ENCODE assay signal across 9 mouse cellular contexts in genomic region chr9:76323186-76323701, GRCm38 (mm10). TPM values are rescaled to one million over a fixed set of nuclear protein-coding genes. Genes with fewer than 3 reads are reported as not detected.
DNase-seq lines count a peak whose midpoint lies in the region; ATAC-seq and TF ChIP-seq lines count a peak whose summit lies in the region.
"Had no signal": no experiment of that assay in that cellular context is flagged by ENCODE, and none has a peak within 500 bp of the region (broad histone marks: within the 10 kb centered on the region; RNA-seq: fewer than 3 reads in every experiment).

No protein-coding gene starts in this region.

- TF ChIP-seq EP300 in liver, postnatal 0 days (IDR thresholded peaks at IDR 0.05; ENCODE audit: low read depth), result no peak

- under 1% methylated on average over 29 of the region's 29 CpGs for WGBS in kidney, embryonic 14.5 days
- WGBS in intestine, embryonic 16.5 days, result 1% methylated on average over 29 of the region's 29 CpGs
- WGBS in liver, postnatal 0 days (ENCODE audit: insufficient replicate concordance), result 2% methylated on average over 29 of the region's 29 CpGs

- peak; percentile 92 for ATAC-seq in kidney, embryonic 14.5 days (ENCODE audit: low FRiP score, low TSS enrichment)
- ATAC-seq in intestine, embryonic 16.5 days, result peak; percentile 44
- ATAC-seq in liver, postnatal 0 days, result no peak

- H3K9me3 ChIP-seq in kidney, embryonic 14.5 days (ENCODE audit: control insufficient read depth, low read length), result no peaks in the 10 kb centered on the region
- H3K9me3 ChIP-seq in intestine, embryonic 16.5 days (ENCODE audit: control insufficient read depth, low read length), result no peaks in the 10 kb centered on the region
- no peaks in the 10 kb centered on the region for H3K9me3 ChIP-seq in liver, postnatal 0 days (ENCODE audit: low read length)

- peaks cover 6% of the 10 kb centered on the region; the same call in 1 of the 2 replicates for H3K27me3 ChIP-seq in kidney, embryonic 14.5 days (ENCODE audit: control insufficient read depth, insufficient read depth, low read length)
- peaks cover 5% of the 10 kb centered on the region; the same call in 1 of the 2 replicates for H3K27me3 ChIP-seq in intestine, embryonic 16.5 days (replicated peaks; ENCODE audit: control insufficient read depth, insufficient read depth, low read length)
- peaks cover 25% of the 10 kb centered on the region for H3K27me3 ChIP-seq in liver, postnatal 0 days (ENCODE audit: insufficient read depth, low read length)

- no peak for DNase-seq in kidney, adult 18-20 months
- DNase-seq in adrenal gland, postnatal 10 days, result peak; percentile 31
- no peak for DNase-seq in liver, postnatal 0 days
- peak; percentile 54 for DNase-seq in right cerebral cortex, postnatal 4 days
- no peak for DNase-seq in gastrocnemius, adult 8-10 months (ENCODE audit: low spot score in 2 of 2)

- H3K4me3 ChIP-seq in kidney, embryonic 14.5 days (ENCODE audit: low read length), result peak overlapping the region; percentile 41
- peak overlapping the region; percentile 40 for H3K4me3 ChIP-seq in embryonic fibroblast, embryonic 13.5 days (ENCODE audit: insufficient read depth, low read length)
- peak overlapping the region; percentile 51 for H3K4me3 ChIP-seq in intestine, embryonic 16.5 days (ENCODE audit: low read length)
- no peak overlapping the region for H3K4me3 ChIP-seq in liver, postnatal 0 days (ENCODE audit: low read depth, low read length)

- TF ChIP-seq POLR2A in embryonic fibroblast, embryonic 13.5 days (IDR thresholded peaks at IDR 0.05; ENCODE audit: low read depth, low read length), result no peak

- H3K4me1 ChIP-seq in kidney, embryonic 14.5 days (ENCODE audit: control insufficient read depth, insufficient read depth, low read length), result peaks cover 5% of the 10 kb centered on the region; the same call in 1 of the 2 replicates
- H3K4me1 ChIP-seq in embryonic fibroblast, embryonic 13.5 days (ENCODE audit: control insufficient read depth, insufficient read depth, low read length), result no peaks in the 10 kb centered on the region
- H3K4me1 ChIP-seq in intestine, embryonic 16.5 days (ENCODE audit: control insufficient read depth, insufficient read depth, low read length), result 0 out of 2 replicates have a peak, but pooled peaks cover 6% of the 10 kb centered on the region
- H3K4me1 ChIP-seq in liver, postnatal 0 days (ENCODE audit: insufficient read depth), result no peaks in the 10 kb centered on the region

- H3K27ac ChIP-seq in kidney, embryonic 14.5 days (ENCODE audit: low read depth, low read length), result no peak overlapping the region
- H3K27ac ChIP-seq in embryonic fibroblast, embryonic 13.5 days (ENCODE audit: insufficient read depth, low read length), result no peak overlapping the region
- H3K27ac ChIP-seq in intestine, embryonic 16.5 days (ENCODE audit: low read length), result no peak overlapping the region
- H3K27ac ChIP-seq in liver, postnatal 0 days (ENCODE audit: low read depth), result no peak overlapping the region

- peak overlapping the region; percentile 40; the same call in 1 of the 2 replicates for H3K9ac ChIP-seq in kidney, embryonic 14.5 days (ENCODE audit: low read depth, low read length)
- peak overlapping the region; percentile 38 for H3K9ac ChIP-seq in intestine, embryonic 16.5 days (ENCODE audit: low read depth, low read length)
- no peak overlapping the region for H3K9ac ChIP-seq in liver, postnatal 0 days (replicated peaks)

- peak overlapping the region; percentile 76 for H3K4me2 ChIP-seq in kidney, embryonic 14.5 days (replicated peaks; ENCODE audit: low read depth, low read length)
- H3K4me2 ChIP-seq in intestine, embryonic 16.5 days (ENCODE audit: low read depth, low read length), result peak overlapping the region; percentile 93
- peak overlapping the region; percentile 43 for H3K4me2 ChIP-seq in liver, postnatal 0 days (ENCODE audit: low read depth, low read length)

- no peak for TF ChIP-seq CTCF in embryonic fibroblast, embryonic 13.5 days (IDR thresholded peaks at IDR 0.05; ENCODE audit: borderline replicate concordance, insufficient read depth, low read length)
- TF ChIP-seq CTCF in liver, postnatal 0 days (IDR thresholded peaks at IDR 0.05; ENCODE audit: low read depth), result no peak

- no peaks in the 10 kb centered on the region for H3K36me3 ChIP-seq in kidney, embryonic 14.5 days (ENCODE audit: control insufficient read depth, insufficient read depth, low read length)
- H3K36me3 ChIP-seq in intestine, embryonic 16.5 days (ENCODE audit: control insufficient read depth, insufficient read depth, low read length), result no peaks in the 10 kb centered on the region
- H3K36me3 ChIP-seq in liver, postnatal 0 days (replicated peaks; ENCODE audit: insufficient read depth, low read length), result no peaks in the 10 kb centered on the region

RNA-seq across cellular contexts. Expression of gene Hcrtr2, which starts 0.4 kb away (rescaled TPM):
- 0.15 and 0.34 TPM in 2 replicates for polyA plus RNA-seq in kidney, embryonic 14.5 days (2014; fragmentation: Nextera tagmentation; extraction: Ambion mirVana)
- under 1 TPM; 0.42 to 0.51 TPM for total RNA-seq in adrenal gland, postnatal 10 days (2021)
- 0.26 TPM in 1 of 2 replicates, not detected in the other for polyA plus RNA-seq in embryonic fibroblast, embryonic 13.5 days (2011; ENCODE audit: insufficient read length, low read depth, missing spikeins)
- polyA plus RNA-seq in intestine, embryonic 16.5 days (2015; fragmentation: Nextera tagmentation; extraction: Ambion mirVana), result not detected in 2 replicates
- 0.11 and 0.16 TPM in 2 replicates for polyA plus RNA-seq in liver, postnatal 0 days (2015; fragmentation: Nextera tagmentation; extraction: Ambion mirVana)
- not detected for total RNA-seq in gastrocnemius, adult 8-10 months (2022)
- polyA plus RNA-seq: liver, adult 2 months had no signal

Comparison
In these comparisons a context has a peak if more than half of its experiments do, and no peak if none do; other contexts are left out.
1. H3K4me2 ChIP-seq: peak in every context shown above with its lines; median percentile 93 in intestine, embryonic 16.5 days; 76 in kidney, embryonic 14.5 days; 43 in liver, postnatal 0 days.
2. DNase-seq: peak in adrenal gland, postnatal 10 days (single experiment) and right cerebral cortex, postnatal 4 days (single experiment); none in kidney, adult 18-20 months (single experiment), liver, postnatal 0 days (single experiment) and gastrocnemius, adult 8-10 months (0 of 2).